Mouse (Mus musculus) embryonic fibroblast, embryonic 13.5 days (primary cell): ENCODE measurements at regions not wholly inside any gene's neighbourhood (a gene's known extent, or its start where the extent isn't known, plus 50 kb on each side); places are given as distances from the start of the nearest gene placed in this dataset.

Experiments used
- CTCF ChIP-seq: IDR thresholded peaks from 2 replicates; pipeline ENCODE4 v1.5.1; 2011; ENCODE audit warnings: mild to moderate bottlenecking, control low read depth, low read length, moderate library complexity, borderline replicate concordance; ENCODE audit not compliant: insufficient read depth
- POLR2A ChIP-seq: IDR thresholded peaks from 2 replicates; pipeline ENCODE4 v1.6.1; 2011; ENCODE audit warnings: low read depth, mild to moderate bottlenecking, control low read depth, low read length, moderate library complexity

- no peak for TF ChIP-seq POLR2A
- no peak for TF ChIP-seq CTCF
Observed at GRCm38 (mm10) chr16:76472386-76472785, 98.8 kb upstream of the Nrip1 start.
